Mouse (Mus musculus) right cerebral cortex, postnatal 10 days (tissue): ENCODE data around the gene Atf4.

ENCODE experiments used
- DNase-seq, 2 experiments: peaks; one replicate each; pipeline ENCODE4 v3.0.0; 2021; ENCODE audit warnings: low spot score in 2 of 2

Gene Atf4

GRCm38 (mm10) chr15:80254847-80255645 is at the start of gene Atf4:
Gene Atf4 (plus strand): TSS chr15:80255184.
- peak; percentile 99 to 100 for DNase-seq

- no peak for DNase-seq
Measured at GRCm38 (mm10) chr15:80206057-80206565, 48.9 kb upstream of the Atf4 start.

- DNase-seq = no peak
Measured at GRCm38 (mm10) chr15:80208446-80208845, 46.5 kb upstream of the Atf4 start.

- DNase-seq = no peak
Measured at GRCm38 (mm10) chr15:80213688-80214087, 41.3 kb upstream of the Atf4 start.

- peak in 1 of 2 experiments; percentile 53 for DNase-seq
Measured at GRCm38 (mm10) chr15:80215716-80216479, 39.1 kb upstream of the Atf4 start.

- DNase-seq = no peak
Measured at GRCm38 (mm10) chr15:80216480-80216820, 38.5 kb upstream of the Atf4 start.

GRCm38 (mm10) chr15:80217476-80217875 is 37.5 kb upstream of the Atf4 start:
- DNase-seq = no peak

- no peak for DNase-seq
Measured at GRCm38 (mm10) chr15:80219211-80219610, 35.8 kb upstream of the Atf4 start.

- no peak for DNase-seq
Measured at GRCm38 (mm10) chr15:80219705-80220657, 35.0 kb upstream of the Atf4 start.

GRCm38 (mm10) chr15:80221031-80221430 is 34.0 kb upstream of the Atf4 start:
- no peak for DNase-seq

- DNase-seq = no peak
Measured at GRCm38 (mm10) chr15:80223751-80224150, 31.2 kb upstream of the Atf4 start.

GRCm38 (mm10) chr15:80225208-80225607 is 29.8 kb upstream of the Atf4 start:
- peak; percentile 54 to 76 for DNase-seq

GRCm38 (mm10) chr15:80225796-80226195 is 29.2 kb upstream of the Atf4 start:
- peak in 1 of 2 experiments; percentile 64 for DNase-seq

- peak in 1 of 2 experiments; percentile 44 for DNase-seq
Measured at GRCm38 (mm10) chr15:80228071-80228800, 26.7 kb upstream of the Atf4 start.

- no peak for DNase-seq
Measured at GRCm38 (mm10) chr15:80232331-80232730, 22.7 kb upstream of the Atf4 start.

- no peak for DNase-seq
Measured at GRCm38 (mm10) chr15:80233053-80233452, 21.9 kb upstream of the Atf4 start.

GRCm38 (mm10) chr15:80233733-80234509 is 21.1 kb upstream of the Atf4 start, which contains the start of gene Mief1:
Gene Mief1 (plus strand): TSS chr15:80234018.
- peak; percentile 97 to 98 for DNase-seq

- DNase-seq = no peak
Measured at GRCm38 (mm10) chr15:80235535-80235934, 19.4 kb upstream of the Atf4 start, which contains the start of gene AC140267.1. Gene AC140267.1 (plus strand): TSS chr15:80235835.

- DNase-seq = no peak
Measured at GRCm38 (mm10) chr15:80248135-80248534, 6.8 kb upstream of the Atf4 start.

- no peak for DNase-seq
Measured at GRCm38 (mm10) chr15:80248596-80248995, 6.4 kb upstream of the Atf4 start.
